Mouse (Mus musculus) kidney, postnatal 4 days (tissue): ENCODE data around the gene Tmem183a.

Source experiments
- DNase-seq, 2 experiments: peaks; one replicate each; pipeline ENCODE4 v3.0.0; 2021; ENCODE audit warnings: mixed read lengths in 2 of 2

Tmem183a gene

GRCm38 (mm10) chr1:134318261-134318660, 43.5 kb downstream of the Tmem183a start:
- no peak for DNase-seq

- DNase-seq, result no peak
These were observed 45.4 kb downstream of the Tmem183a start for GRCm38 (mm10) chr1:134316361-134316760.

GRCm38 (mm10) chr1:134315181-134315580, 46.6 kb downstream of the Tmem183a start:
- no peak for DNase-seq

GRCm38 (mm10) chr1:134311760-134312159, 50.0 kb downstream of the Tmem183a start:
- DNase-seq, result no peak

- DNase-seq, result no peak
These were observed 51.0 kb downstream of the Tmem183a start for GRCm38 (mm10) chr1:134310729-134311128.

GRCm38 (mm10) chr1:134310291-134310690, 51.5 kb downstream of the Tmem183a start:
- DNase-seq, result no peak

- DNase-seq, result no peak
These were observed 54.4 kb downstream of the Tmem183a start for GRCm38 (mm10) chr1:134307409-134307808.

- DNase-seq, result no peak
These were observed 56.8 kb downstream of the Tmem183a start for GRCm38 (mm10) chr1:134304940-134305339.

GRCm38 (mm10) chr1:134302568-134303238, 59.1 kb downstream of the Tmem183a start:
- DNase-seq, result peak; percentile 51 to 67

GRCm38 (mm10) chr1:134298636-134299411, 63.0 kb downstream of the Tmem183a start:
- peak; percentile 57 to 72 for DNase-seq

- DNase-seq, result no peak
These were observed 64.5 kb downstream of the Tmem183a start for GRCm38 (mm10) chr1:134297265-134297664.
